Mouse (Mus musculus) midbrain, embryonic 16.5 days (tissue): Measurements from ENCODE around the gene Vipr2. TPM values are rescaled to one million over a fixed set of nuclear protein-coding genes. Genes with fewer than 3 reads are reported as not detected.

ENCODE experiments used
- microRNA-seq: library from miRNA; unstranded; fragments of <30 nt; microRNA quantifications from one replicate; pipeline ENCODE4, GENCODE M21; 2017
- polyA plus RNA-seq: library from polyadenylated mRNA; unstranded; fragments of >200 nt; fragmentation: Nextera tagmentation; extraction: Ambion mirVana; gene quantifications from 2 replicates; pipeline ENCODE4 v1.2.1, GENCODE M21; 2015

Vipr2 gene
- polyA plus RNA-seq, 1 experiment from 2014 or later, result 1.3 TPM

Small RNA genes within 50 kb of the gene (microRNA-seq; reads per million reads assigned to microRNA genes)
- gene Gm44372, result not detected

Other genes starting within 250 kb of the Vipr2 start
- 55.0 and 57.7 TPM in 2 replicates for gene Zfp386, start 30.0 kb upstream of the Vipr2 start, polyA plus RNA-seq
- gene Wdr60, start 185.3 kb downstream of the Vipr2 start, polyA plus RNA-seq, result 20.8 and 21.1 TPM in 2 replicates
- not detected in 2 replicates for gene Gm11027, start 197.7 kb downstream of the Vipr2 start, polyA plus RNA-seq
- 12.0 and 12.1 TPM in 2 replicates for gene Esyt2, start 203.5 kb downstream of the Vipr2 start, polyA plus RNA-seq